Mouse (Mus musculus) forelimb bud, embryonic 11.5 days (tissue): Measurements from ENCODE around the gene Lzts3.

Experiments
- DNase-seq: peaks from one replicate; pipeline ENCODE4 v3.0.0-alpha.2; 2012; ENCODE audit warnings: low read depth, low spot score

The Lzts3 gene

DNA sequence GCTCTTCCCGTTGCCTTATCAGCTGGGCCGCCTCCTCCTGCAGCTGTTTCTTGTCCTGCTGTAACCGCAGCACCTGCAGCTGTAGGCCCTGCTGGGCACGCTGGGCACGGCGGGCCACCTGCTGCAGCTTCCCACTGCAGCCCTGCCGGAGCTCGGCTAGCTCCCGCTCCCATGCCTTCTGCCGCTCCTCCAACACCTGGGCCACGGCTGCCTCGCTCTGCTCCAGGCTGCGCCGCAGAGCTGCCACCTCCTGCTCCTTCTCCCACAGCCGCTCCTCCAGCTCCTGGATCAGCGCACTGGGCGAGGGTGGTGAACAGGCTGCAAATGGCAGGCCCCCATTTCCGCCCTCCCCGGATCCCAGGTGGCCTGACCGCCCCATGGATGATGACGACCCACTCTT lies 6.8 kb downstream of the Lzts3 start:
- DNase-seq: no peak

DNA sequence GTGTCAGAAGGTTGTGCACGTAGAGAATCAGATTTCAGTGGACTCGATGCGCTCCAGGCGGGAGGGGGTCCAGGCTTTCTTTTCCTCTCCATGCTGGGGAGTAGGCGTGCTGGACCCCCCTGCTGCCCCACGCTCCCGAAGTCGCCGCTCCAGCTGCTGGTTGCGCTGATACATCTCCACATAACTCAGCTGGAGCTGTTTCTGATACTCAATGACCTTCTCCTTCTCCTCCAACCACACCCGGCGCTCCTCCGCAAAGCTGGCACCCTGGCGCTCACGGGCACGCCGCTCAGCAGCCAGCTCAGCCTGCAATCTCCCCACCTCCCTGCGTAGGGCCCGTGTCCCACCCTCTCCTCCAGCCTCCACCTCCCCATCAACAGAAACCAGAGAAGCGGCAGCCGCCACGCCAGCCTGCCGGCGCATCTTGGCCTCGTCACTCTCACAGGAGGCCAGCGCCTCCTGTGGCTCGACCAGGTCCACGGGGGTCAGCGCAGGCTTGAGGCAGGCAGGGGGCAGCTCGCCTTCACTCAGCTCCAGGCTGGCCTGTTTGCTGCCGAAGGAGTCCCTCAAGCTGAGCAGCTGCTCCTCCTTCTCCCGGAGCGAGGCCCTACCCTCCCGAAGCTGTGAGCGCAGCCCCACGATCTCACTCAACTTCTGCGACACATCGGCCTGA lies 7.7 kb downstream of the Lzts3 start:
- DNase-seq: no peak

DNA sequence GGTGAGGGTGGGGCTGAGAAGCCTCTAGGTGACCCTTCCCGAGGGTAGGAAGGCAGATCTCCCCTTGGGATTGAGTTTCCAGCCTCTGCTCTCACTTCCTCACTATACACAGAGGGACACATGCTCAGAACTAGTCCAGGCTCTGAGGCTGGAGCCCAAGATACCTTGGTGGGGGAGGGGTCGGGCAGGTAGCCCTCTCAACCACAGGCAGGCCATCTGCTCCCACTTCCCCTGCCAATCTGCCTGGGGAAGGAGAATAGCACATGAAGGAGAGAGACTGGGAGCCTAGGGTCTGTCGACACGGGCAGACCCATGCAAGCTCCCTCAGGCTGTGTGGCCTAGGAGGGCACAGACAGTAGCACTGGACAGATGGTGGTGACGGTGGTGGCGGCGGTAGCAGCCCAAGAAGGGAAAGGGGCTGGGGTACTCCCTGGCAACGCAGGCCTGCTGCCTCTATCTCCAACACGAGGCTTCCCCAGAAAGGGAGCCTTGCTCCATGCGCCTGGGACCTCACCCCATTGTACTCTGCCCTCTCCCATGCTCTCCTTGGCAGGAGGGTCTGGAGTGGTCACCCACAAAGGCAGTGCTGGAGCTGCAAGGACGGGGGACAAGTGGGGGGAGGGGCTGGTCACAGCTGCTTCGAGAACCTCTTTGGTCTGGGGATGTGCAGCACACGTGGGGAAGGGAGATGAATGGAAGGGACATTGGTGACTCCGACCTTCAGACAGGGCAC lies 8.4 kb downstream of the Lzts3 start:
- DNase-seq: no peak

DNA sequence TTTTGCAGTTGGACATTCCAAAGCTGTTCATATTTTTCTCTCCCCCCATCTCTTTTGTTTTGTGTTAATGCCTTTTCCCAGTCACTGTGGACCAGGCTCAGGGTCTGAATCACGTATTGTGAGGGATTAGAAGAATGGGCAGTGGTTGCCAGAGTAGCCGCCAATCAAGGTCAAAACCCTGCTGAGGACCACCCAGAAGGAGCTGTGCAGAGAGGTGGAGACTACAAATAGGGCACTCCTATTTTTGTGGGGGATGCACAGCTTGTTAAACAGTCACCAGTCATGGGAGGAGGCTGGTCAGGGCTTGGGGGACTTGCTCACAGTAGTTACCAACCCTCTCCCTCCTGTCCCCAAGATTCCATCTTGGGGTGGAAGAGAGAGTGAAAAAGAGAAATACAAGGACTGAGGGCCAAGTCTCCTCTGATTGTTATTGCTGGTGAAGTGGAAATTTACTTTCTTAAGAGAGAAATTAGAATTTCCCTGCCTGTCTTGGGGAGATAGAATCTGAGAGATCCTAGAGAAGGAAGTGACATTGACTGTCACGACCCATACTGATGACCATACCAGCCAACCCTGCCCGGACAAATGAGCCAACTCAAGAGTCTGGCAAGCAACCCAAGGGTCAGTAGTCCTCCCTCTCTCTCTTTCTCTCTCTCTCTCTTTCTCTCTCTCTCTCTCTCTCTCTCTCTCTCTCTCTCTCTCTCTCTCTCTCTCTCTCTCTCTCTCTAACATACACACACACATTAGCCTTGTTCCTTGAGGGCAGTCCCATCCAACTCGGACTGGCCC lies 9.5 kb downstream of the Lzts3 start:
- no peak for DNase-seq

DNA sequence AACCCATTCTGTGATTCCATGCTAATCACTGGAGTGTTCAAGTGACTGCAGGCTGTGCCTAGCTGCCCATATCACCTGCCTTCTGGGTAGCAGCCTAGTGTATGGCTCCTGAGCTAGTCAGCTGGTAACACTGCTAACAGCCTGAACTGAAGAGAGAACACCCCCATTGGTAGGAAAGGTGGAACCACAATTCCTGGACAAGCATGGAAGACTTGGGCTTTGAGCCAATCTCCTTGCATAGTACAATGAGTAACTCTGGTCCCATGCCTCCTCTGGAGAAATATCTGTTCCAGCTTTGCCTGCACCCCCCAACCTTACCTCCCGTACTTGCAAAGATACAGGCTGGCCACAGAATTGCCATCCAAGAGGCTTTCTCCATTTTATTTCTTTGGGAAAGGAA lies 10.2 kb downstream of the Lzts3 start:
- DNase-seq: no peak

DNA sequence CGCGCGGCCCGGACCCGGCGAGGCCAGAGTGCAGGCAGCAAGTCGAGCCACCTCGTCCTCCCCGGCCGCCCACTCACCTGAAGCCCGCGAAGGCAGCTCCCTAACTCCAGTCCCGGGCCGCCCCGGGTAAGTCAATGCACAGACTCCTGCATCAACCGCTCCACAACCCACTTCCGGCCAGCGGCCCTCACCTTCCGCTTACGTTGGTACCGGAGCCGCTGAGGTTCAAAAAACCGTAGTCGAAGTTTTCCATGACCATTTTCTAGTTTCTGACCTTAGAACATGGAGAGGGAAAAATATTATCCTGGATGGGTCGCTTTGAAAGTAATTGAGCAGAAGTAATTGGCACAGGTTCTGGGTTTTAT lies 12.8 kb downstream of the Lzts3 start, which contains the start of the genes Fastkd5 and Ubox5:
Gene Fastkd5 (minus strand): TSS at position 189 of the 365 bp plus-strand sequence.
Gene Ubox5 (minus strand): TSS at position 200 of the 365 bp plus-strand sequence.
- peak; percentile 83 for DNase-seq

DNA sequence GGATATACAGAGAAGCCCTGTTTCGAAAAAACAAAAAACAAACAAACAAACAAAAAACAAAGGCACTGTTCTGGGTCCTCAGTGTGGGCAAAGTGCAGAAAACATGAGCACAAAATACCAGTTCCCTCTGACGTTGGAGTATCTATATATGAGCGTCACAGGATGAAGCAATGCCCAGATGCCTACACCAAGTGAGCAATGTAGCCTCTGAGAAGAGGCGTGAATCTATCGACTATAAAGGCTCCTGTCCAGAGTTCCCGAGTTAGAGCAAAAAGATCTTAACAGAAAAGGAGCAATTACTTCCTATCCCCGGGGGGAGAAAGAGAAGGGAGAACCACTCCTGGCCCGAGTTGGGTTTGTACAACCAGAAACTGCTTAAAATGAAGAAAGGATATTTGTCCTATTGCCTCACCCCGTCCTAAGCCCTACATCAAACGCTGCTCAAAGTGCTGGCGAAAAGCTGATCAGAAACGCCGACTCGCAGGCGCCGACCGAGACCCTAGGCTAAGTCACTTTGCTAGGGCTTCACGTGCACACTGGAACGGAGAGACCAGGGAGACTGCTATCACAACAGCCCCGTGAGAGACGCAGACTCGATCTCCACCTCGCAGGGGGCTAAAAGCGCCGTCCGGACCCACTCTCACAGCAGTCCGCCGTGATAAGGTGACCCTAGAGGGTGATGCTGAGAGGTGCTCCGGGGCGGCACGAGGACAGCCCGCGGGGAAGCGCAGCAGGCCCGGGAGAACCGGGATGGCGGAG lies 13.3 kb downstream of the Lzts3 start:
- DNase-seq: no peak

DNA sequence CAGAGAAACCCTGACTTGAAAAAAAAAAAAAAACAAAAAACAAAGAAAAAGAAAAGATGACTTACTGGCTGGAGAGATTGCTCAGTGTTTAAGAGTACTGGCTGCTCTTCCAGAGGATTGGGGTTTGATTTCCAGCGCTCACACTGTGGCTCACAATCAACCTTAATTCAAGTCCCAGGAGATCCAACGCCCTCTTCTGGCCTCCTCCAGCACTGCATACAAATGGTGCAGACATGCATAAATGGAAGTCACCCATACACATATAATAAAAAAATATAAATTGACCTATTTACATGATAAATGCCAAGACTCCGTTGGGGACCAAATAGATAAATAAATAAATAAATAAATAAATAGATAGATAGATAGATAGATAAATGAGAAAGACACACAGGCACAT lies 14.2 kb downstream of the Lzts3 start:
- DNase-seq: no peak

DNA sequence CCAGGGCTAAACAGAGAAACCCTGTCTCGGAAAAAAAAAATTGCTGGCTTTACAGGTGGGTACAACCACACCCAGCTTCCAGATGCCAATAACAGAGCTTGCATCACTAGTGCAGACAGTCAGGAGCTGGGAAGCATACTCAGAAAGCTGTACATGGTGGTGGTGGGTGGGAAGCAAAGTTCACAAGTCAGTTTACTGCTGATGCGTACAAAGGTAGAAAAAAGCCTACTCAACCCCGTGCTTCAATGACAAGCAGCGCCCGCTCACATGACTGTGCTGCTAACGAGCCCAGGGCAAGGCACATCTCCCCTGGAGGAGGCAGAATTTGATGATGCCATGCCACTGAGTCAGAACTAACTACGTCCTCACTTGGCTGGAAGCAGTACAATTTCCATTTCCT lies 23.6 kb downstream of the Lzts3 start:
- DNase-seq: no peak

DNA sequence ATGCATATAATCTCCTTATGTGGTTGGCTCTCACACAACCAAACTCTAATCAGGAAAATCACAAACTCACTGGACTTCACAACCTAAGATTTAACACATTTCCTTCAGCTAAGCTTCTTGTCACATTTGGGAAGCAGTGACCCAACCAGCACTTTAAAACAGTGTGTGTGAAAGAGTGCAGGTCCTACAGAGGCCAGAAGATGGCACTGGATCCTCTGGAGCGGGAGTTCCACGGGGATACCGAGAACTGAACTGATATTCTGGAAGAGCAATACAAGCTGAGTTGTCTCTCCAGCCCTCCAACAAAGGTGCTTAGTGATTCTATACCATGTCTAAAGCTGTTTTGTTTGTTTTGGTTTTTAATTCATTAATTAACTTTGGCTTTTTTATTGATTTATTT lies 29.5 kb downstream of the Lzts3 start:
- no peak for DNase-seq

DNA sequence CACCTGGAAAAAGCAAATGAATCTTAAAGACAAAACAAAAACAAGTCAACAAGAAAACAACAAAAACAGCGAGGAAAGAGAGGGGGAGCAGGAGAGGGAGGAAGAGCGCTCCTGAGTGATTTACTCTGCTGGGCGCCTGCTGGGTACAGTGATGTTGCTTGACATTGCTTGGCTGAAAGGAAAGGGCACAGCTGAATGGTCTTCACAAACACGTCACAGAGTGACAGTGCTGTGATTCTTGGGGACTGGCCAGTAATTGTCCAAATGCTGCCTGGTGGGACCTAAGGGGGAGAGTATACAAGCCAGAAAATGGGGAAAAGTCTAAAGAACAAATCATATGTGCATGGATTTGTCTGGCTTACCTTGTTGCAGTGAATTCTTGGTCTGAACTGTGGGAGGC lies 40.4 kb downstream of the Lzts3 start:
- no peak for DNase-seq

DNA sequence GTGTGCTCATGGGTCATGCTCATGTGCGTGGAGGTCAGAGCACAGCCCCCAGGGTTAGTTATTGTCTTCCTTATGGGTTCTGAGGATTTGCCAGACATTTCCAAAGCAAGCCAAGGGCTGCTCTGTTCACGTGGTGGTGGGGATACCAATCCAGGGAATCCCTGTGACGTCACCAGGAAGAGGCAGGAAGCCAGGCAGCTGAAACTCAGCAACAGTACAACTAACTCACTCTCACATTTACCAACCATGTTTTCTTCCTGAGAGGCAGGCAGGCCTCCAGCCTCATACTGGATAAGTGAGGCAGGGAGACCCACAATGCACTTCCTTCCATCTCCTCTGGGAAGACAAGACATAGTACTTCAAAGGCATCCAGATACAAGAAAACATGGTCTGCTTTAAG lies 44.2 kb downstream of the Lzts3 start:
- DNase-seq: no peak

DNA sequence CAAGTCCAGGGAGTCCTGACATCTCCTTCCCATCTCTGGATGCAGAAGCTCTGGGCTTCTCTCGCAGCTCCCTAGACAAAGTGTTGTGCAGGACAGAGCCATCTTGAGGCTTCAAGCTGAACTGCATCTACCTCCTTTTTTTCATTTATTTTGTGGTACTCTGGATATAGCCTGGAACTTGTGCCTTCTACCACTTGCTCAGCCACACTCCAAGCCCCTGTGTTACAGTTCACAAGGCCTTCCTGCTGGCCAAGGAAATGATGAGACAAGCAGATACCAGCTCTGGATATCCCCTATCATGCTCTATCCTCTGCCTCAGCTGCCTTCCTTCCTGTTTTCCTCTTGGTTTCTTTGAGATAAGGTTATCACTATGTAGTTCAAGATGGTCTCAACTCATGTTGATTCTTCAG lies 45.0 kb downstream of the Lzts3 start:
- DNase-seq: no peak

DNA sequence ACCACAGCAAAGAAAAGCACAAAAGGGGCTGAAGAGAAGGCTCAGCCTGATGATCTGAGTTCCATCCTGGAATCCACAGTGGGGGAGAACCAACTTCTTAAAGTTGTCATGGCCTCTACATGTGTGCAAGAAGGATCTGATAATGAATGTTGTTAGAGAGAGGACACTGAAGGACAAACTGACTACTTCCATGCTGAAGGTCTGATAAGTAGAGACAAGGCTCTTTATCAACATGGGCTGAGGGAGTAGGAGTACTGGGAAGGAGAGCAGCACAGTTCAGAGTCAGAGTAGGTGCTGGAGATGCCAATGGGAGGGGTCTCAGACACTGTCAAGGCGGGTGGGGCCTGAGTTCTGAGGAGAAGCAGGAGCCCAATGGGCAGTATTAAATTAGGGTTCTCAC lies 47.0 kb downstream of the Lzts3 start:
- no peak for DNase-seq

DNA sequence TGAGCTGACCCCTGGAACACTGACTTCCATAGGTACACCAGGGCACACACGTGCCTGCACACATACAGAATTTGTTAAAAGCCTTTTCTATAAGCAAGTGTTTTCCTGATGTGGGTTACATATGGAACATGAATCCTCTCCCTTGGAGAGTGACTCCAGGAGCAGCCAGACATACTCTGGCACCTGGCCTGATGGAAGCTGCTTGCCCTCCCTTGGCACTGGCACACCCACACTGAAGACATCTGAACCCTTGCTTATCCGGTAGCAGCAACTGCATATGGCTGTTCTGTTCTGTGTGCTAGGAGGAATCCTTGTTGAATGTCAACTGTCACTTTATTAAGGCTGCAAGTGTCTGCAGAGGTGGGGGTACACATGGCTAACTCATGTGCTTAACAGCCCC lies 51.6 kb downstream of the Lzts3 start:
- no peak for DNase-seq

DNA sequence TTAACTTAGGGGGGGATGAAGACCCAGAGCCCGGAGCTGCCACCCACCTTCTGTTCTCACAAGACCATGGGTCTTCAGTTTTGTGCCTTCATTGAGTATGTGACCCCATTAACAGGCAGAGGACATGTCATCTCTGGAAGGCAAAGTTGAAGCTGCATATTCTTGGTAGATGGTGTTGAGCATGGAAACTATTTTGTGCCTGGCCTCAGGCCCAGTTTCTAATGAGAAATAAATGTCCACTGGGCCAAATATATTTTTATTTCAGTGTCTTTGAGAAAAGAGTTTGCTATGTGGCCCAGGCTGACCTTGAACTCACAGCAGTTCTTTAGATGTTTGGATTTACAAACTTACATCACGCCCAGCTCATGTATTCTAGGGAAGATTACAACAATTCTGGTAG lies 52.8 kb downstream of the Lzts3 start:
- DNase-seq: no peak

DNA sequence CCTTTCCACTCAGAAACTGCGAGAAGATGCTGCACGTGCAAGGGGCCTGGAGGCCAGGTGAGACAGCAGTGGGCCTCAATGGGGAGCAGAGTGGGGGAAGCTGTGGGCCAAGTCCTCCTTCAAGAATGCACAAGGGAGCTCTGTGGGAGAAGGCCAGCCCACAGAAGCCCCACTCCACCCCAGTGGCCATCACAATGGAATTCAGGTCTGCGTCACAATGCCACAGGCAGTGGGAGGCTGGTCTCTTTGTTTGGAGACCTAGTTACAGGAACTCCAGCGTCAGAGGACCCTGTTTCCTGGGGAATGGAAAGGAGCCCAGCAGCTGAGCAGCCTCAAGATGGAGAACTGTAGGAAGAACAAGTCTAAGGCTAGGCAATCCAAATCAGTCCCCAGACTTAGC lies 53.4 kb downstream of the Lzts3 start:
- no peak for DNase-seq

DNA sequence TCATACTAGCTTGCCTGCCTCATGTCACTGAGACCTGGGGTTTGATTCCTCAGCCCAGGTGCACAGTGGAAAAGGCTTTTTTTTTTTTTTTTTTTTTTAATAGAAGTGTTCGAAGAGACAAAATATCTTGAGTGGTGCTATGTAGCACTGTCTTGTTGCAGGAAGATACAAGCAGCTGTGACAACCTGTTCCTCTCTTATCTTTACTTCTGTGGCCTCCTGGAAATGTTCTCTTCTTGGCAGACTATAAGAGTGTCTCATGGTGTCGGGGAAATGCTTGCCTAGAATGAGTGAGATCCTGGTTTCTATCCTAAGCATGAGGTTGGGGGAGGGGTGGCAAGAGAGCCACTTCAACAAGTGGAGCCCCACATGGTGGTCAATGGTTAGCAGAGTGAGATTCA lies 54.2 kb downstream of the Lzts3 start:
- no peak for DNase-seq

DNA sequence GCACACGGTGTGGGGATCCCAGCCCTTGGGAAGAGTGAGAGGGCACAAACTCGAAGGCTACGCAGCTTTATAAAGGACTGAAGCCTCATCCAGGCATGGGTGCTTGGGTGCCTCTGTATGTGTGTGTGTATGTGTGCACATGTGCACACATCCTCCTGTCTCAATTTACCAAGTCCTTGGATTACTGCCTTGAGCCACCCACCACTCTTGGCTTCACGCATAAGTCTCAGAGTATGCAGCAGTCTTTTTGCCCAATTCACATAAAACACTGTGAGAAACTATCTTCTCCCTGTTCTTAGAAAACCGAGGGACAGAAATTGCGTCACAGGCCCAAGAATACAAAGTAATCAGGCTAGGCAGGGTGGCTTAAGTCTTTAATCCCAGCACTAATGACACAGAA lies 56.6 kb downstream of the Lzts3 start:
- DNase-seq: no peak

DNA sequence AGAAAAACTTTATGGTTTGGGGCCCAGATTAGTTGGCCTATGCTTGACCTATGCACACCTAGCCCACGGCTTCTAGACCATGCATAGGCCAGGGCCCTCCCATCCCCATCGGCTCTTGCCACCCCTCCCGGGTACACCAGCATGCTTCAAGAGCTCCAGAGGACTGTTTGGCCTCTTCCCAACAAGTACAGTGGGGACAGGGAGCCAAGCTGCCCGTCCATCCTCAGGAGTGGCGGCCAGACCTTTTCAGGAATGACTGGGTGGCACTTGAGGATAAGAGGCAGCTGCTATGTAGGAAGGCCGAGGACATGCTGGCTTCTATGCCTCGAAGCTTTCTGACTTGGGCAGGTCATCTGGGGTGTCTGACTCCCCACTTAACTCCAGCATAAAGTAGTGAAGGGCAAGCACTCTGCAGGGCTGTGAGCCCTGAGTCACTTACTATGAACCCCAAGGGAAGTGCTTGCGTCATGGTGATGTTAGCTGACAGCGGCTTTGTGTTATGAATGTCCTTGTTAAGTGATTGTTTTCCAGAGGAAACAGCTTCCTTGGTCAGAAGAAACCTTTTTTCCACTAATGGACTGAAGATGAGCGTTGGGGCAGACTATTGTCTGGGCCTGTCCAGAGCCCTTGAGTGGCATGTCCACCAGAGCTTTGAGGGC lies 58.6 kb downstream of the Lzts3 start:
- no peak for DNase-seq
